Mouse (Mus musculus): Measurements from ENCODE around the gene Xpot.
A peak's percentile ranks its signal among the peaks of the same experiment; 100 is the strongest.

Xpot gene

DNA sequence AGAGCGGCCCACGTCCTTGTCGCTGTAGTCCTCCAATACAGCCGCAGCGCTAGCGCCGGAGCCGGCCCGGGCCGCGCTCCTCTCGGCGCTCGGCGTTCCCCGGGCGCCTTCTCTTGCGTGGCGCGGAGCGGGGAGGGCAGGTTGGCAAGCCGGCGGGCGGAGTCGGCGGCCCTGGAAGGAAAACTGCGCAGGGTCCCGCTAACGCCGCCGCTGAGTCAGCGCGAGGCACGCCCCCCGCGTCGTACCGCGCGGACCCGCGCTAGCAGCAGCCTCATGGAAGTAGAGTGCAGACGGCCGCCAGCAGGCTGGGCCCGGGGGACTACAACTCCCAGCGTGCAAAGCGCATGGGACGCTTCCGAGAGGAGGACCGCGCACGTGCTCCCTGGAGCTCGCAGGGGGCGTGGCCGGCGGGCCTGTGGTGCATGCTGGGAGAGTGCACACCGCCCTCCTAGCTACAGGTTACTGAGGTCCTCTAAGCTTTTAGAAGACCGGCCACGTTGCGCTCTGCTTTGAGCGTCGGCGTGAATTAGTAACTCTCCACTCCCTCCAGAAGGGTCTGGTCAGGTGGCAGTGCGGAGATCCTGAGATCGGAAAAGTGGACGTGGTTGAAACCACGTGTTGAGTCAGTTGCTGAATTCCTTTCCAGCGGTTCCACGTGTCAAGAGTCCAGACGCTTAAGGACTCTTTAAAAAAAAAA is at the start of gene Xpot:
Gene Xpot (minus strand): TSS at position 147 of the 697 bp plus-strand sequence.
- peak; percentile 97 for DNase-seq (ENCODE audit: low spot score)

DNA sequence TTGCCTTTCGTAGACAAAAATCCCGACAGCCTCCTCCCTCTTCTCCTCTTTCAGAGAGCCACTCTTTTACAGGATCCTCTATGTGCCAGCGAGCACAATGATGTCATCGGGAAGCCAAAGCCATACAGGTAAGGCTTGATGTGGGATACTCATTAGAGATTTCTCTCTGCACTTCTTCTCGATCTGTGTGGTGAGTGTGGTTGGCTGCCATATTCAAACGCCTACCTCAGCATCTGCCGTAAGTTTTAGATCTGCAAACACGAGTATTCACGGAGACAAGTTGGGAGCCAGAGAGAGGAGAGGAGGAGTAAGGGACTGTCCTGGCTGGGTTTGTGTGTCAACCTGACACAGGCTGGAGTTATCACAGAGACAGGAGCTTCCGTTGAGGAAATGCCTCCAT is 43.0 kb upstream of the Xpot start:
- no peak for DNase-seq (ENCODE audit: low spot score)

GRCm38 (mm10) chr10:121665631-121666145 is 39.6 kb upstream of the Xpot start:
- DNase-seq (ENCODE audit: low spot score) = no peak

- no peak for DNase-seq (ENCODE audit: low spot score)
These were observed 37.5 kb upstream of the Xpot start for GRCm38 (mm10) chr10:121663599-121663998.

DNA sequence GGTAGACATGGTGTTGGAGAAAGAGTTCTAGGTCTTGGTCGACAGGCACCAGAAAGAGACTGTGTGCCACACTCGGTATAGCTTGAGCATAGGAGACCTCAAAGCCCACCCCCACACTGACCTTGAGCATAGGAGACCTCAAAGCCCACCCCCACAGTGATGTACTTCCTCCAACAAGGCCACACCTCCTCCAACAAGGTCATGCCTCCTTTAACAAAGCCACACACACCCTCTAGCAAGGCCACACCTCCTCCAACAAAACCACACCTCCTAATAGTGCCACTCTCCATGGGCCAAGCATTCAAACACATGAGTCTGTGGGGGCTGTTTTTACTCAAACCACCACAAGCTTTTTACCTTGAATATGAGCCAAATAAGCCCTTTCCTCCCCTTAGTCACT is 36.6 kb upstream of the Xpot start:
- DNase-seq (ENCODE audit: low spot score) = no peak

DNA sequence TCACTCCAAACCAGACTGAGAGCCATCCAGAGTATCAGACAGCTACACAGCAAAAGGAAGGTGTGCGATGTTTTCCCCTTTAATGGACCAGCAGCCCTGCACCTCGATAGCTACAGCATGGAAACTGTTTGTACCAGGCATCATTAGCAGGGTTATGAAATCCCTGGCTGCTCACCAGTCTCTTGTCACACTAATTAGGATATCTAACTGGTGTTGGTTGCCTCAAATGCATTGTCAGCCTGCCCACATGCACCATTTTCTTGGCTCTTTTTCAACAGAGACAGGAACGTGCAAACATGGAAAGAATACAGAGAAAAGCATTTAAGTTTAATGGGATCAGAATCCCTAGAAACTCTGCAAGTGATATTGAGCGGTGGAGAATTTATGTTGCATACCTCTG is 29.8 kb upstream of the Xpot start:
- DNase-seq (ENCODE audit: low spot score) = no peak

DNA sequence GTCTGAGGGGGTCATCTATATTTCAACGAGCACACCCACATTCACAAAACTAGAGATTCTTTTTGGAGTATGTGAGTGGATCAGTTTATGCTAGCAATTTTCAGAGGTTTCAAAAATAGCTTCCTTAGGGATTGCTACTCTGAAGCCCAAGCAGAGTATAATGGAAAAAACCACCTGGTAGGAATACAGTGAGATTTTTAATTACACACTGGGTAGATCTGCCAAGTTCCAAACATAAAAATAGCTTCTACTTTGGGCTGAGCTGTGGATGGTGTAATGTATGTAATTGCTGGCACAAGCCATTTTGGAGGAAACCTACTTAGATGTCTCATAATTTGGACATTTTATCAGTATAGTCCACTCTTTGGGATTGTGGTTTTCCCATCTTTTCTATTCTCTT is 26.9 kb upstream of the Xpot start:
- no peak for DNase-seq (ENCODE audit: low spot score)

DNA sequence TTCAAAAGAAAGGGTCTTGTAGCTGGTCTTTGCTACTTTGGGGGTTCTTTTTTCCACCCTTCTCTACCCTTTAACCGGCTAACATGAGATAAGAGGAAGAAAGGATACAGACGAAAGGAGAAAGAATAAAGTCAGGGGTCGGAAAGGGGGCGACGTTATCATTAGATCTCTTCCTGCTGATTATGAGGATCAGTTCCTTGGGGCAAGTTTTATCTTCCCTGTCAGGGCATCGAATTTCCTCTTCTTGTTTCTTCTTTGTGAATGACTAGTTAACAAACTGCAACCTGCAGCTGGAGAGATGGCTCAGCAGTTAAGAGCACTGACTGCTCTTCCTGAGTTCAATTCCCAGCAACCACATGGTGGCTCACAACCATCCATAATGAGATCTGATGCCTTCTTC is 20.2 kb upstream of the Xpot start:
- no peak for DNase-seq (ENCODE audit: low spot score)

DNA sequence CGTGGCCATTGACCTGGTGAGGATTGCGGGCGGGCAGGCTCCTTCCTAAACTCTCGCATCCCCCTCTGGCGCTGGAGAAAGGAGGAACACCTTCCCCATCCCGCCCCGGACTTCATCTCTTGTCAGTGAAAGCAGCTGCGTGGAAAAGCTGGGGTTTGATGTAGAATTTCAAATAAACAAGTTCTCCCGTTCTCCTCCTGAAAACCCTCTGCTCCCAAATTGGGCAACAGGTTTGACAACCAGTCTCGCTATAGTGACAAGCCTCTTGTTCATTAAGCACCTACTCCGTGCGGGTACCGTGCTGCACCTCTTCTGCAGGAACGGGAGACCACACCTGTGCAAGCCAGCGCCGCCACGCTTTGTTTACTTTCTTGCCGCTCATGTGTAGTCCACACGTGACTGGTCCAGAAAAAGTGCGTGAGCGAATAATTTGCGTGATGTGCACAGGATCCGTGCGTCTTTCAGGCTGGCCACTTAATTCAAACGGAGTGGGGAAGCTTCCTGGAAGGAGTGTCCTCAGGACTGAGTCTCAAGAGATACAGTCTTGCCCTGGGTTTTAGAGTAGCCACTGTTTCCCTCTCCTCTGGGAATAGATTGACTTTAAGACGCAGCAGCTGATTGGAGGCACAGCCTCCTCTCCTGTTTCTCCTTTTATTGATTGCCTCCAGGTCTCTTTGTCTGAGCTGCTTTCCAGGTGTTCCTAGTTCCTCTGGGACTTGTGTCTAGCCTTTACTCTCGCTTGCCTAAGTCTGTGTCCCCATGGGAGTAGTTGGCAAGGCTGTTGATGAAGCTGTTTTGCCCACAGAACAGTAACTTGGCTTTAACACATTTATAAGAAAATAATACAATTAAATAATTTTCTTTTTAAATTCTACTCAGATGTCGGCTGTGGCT is 16.2 kb upstream of the Xpot start:
- peak; percentile 39 for DNase-seq (ENCODE audit: low spot score)

DNA sequence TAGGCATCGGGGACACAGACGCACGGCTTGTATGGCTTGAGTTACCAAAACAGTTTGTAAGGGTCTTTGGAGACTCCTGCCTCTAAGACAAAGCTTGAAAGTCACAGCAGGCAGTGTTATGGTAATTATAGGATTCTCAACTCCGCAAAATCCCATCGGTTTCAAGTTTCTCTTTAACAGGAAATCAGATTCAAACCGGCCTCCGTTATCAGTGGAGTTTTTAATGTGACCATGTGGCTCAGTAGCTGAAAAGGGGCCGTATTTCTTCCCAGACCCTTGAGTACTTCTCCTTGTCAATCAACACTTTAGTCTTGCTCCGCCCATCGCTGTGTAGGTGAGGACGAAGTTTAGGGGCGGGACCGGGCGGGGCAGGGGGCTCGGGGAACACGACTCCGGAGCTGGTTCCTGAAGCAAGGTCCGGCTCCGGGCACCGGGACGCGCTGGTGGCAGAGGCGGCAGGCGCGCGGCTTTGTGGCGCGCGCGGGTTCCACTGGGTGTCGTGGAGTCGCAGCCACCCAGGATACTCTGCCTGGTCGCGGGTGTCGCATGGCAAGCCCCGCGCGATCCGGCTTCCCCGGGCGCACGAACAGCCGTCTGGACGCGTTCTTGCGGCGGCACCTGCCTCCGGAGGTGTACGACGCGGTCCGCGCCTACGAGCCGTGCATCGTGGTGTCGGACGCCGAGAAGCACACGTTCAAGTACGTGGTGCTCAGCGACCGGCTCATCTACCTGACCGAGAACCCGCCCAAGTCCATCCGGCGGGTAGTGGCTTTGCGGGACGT is 15.3 kb upstream of the Xpot start, which contains the start of gene D930020B18Rik:
Gene D930020B18Rik (plus strand): TSS at position 317 of the 782 bp plus-strand sequence.
- DNase-seq (ENCODE audit: low spot score) = peak; percentile 52

DNA sequence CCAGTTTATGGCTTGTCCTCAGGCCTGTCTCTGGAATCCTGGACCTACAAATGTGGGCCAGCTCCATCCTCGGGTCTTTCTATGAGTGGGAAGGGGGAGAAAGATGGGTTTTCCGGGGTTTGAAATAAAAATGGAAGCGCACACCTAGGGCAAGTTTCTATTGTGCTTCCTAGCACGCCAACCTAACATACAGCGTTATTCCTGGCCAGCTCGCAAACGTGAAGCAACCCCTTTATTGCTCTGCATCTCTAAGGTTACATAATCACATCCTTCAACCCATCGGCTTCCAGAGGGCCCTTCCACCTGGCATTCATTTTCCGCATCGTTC is 14.8 kb upstream of the Xpot start:
- DNase-seq (ENCODE audit: low spot score) = no peak

- DNase-seq (ENCODE audit: low spot score) = peak; percentile 77
These were observed 14.2 kb upstream of the Xpot start for GRCm38 (mm10) chr10:121640150-121640930.

GRCm38 (mm10) chr10:121639573-121639972 is 13.4 kb upstream of the Xpot start:
- DNase-seq (ENCODE audit: low spot score) = no peak

DNA sequence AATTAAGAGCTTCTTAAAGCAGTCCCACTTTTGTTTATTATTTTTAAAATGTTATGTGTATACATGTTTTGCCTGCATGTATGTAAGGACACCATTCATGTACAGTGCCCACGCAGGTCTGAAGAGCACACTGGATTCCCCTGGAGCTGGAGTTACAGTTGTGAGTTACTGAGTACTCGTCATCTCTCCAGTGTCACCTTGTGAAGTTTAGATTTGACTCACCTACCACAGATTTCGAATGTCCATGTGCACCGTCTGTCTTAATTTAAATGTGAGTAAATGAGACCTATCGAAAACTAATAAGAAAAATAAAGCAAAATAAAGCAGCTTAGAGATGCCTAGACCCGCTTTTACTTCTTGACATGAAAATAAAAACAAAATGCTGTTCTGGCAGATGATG is 10.1 kb upstream of the Xpot start:
- DNase-seq (ENCODE audit: low spot score) = no peak

GRCm38 (mm10) chr10:121634159-121634558 is 8.0 kb upstream of the Xpot start:
- DNase-seq (ENCODE audit: low spot score) = no peak

DNA sequence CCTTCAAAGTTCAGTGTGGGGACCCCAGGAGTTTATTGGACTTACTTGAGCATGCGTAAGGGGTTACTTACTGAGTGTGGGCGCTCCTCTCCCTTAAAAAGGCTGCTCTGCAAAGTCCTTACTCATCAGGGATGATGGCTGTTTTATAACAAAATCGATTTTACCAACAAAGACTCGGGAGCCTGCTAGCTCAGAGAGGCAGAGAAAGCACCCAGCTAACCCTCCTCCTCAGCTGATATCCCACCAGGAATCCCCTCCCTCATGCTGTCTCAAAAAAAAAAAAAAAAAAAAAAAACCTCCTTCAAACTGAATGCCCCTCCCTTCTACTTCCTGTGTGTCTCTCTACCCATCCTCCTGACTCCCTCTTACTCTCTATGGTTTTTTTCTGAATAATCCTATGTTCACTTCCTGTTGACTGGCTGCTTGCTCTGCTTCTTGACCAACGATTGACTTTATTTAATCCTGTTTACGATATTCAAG is 2.5 kb upstream of the Xpot start:
- DNase-seq (ENCODE audit: low spot score) = no peak

GRCm38 (mm10) chr10:121627216-121627852 is 1.2 kb upstream of the Xpot start:
- no peak for DNase-seq (ENCODE audit: low spot score)

- peak; percentile 28 for DNase-seq (ENCODE audit: low spot score)
These were observed 536 bp downstream of the Xpot start for GRCm38 (mm10) chr10:121625407-121626185.

- no peak for DNase-seq (ENCODE audit: low spot score)
These were observed 1.1 kb downstream of the Xpot start for GRCm38 (mm10) chr10:121625006-121625405.

DNA sequence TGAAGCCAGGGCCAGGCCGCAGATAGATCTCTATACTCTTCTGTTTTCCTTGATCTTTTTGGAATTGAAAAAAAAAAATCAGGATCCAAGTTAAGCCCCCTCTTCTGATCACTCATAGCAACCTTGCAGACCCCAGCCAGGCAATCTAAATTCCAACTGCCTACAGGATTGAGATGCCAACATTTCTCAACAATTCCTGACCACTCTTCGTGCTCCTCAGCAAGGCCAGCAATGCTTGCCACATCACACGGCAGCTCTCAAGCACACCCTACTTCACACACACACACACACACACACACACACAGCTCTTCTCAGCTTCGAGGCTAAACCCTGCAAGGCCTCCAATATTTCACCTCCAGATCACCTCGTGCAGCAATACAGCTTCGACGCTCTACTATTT is 2.5 kb downstream of the Xpot start:
- DNase-seq (ENCODE audit: low spot score) = no peak

Measured in retina, embryonic 14.5 days (tissue).